Mouse (Mus musculus): ENCODE measurements around the gene Akip1.
A peak's percentile ranks its signal among the peaks of the same experiment; 100 is the strongest.

Akip1 gene

DNA sequence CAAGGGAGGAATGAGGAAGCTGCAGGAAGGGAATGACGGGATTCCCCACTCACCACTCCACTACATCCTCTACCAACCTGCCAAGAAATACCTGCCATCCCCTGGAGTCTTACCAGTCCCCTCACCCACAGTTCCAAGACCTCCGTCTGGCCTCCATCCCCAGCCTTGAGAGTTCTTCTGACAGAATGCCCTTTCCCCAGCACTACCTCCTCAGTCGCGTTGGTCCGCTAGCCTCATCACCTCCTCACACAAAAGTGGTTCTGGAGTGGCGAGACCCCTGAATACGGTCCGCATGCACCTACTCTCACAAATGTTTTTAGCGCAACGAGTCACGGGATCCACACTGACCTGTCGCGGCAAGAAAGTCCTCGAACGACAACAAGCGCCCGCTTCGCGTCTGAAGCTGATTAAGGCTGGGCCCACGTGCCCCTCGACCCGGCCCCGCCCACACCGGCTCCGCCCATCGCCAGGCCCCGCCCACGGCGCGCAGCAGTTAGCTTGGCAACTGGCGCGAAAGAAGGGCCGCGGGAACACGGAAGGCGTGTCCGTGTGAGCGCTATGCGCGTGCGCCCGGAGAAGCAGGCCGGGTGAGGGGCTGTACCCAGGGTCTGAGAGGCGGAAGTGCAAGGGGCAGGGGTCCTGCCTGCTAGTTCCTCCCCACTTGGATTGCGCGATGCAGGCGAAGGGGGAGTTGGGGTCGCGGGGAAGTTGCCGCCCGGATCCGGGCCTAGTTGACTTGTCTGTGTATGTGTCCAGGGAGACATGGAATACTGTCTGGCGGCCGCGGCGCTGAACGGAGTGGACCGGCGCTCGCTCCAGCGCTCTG, at the start of gene Akip1, which contains the start of gene St5:
TSS of gene Akip1 (plus strand) at position 501 of the 826 bp plus-strand sequence.
TSS of gene St5 (minus strand) at position 416 of the 826 bp plus-strand sequence.
- DNase-seq: peak; percentile 86

DNA sequence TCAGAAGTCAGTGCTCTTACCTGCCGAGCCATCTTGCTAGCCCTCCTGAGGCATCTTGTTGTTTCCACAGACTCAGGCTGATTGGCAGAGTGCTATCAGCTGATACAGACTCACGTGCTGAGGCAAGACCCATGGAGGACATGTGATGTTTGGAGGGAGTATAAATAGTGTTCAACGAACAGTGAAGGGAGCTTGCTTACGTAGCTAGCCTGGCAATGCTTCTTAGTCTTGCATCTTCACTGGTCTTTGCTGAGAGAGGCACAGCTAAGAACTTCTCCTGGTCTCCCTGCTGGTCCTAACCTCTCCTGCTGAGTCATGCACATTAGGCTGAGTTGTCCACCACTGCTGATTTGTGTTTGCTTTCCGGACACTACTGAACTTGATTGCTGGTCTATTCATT, 48.6 kb upstream of the Akip1 start:
- DNase-seq: no peak

DNA sequence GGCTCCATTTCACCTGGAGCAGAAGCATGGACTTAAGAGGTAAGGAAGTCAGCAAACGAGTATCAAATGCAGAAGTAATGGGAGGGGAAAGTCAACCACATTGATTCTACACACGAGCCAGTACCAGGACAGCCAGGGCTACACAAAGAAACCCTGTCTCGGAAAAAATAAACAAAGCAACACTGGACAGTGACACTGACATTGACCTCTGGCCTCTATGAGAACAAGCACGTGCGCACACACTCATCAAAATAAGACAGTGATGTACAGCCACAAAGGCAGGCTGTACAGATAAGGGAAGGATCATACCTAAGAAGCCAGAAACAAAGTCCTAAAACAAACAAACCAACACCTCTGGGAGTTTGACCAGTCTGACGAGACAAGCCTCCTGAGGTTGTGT, 45.6 kb upstream of the Akip1 start:
- DNase-seq: no peak

DNA sequence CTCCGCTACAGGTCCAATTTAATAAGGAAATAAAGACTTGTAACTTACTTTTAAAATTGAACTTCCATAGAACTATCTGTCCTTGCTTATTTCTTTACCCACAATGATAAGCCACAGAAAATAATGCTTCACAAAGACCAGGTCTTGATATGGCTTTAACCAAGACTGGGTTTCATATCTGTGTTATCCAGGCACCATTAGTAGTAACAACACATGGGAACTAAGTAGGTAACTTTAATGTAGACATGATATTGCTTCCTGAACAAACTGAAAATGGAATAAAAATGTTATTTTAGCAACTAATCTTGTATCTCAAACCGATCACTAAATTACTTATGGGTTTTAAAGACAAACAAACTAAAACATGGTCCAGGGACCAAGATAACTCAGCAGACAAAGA, 44.2 kb upstream of the Akip1 start:
- no peak for DNase-seq

DNA sequence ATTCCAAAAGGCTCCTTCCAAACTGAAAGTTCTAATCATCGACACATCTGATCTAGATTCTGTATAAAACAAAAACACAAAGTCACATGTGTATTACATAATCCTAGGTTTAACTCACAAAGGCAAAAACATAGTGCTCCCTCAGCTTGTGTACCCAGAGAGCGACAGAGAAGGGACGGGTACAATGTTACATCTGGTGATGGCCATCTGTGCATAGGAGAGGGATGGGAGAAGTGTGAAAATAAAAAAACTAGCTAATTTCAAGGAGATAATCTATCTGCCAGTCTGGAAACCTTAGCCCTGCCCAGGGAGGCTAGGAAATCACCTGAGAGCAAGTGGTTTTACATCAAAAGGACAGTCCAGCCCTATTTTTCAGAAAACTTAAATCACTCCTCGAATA, 40.9 kb upstream of the Akip1 start:
- no peak for DNase-seq

DNA sequence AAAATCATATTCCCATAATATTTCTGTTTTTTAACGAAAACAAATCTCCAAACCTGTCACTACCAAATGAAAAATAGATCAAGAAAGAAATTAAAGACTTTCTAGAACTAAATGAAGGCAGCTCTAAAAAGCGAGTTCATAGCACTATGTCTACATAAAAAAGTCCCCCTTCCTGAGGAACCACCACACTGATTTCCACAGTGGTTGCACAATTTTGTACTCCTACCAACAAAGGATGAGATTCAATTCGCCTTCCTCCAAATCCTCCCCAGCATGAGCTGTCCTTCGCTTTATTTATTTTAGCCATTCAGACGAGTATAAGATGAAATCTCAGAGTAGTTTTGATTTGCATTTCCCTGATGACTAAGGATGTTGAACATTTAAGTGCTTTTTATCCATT, 36.8 kb upstream of the Akip1 start:
- DNase-seq: no peak

DNA sequence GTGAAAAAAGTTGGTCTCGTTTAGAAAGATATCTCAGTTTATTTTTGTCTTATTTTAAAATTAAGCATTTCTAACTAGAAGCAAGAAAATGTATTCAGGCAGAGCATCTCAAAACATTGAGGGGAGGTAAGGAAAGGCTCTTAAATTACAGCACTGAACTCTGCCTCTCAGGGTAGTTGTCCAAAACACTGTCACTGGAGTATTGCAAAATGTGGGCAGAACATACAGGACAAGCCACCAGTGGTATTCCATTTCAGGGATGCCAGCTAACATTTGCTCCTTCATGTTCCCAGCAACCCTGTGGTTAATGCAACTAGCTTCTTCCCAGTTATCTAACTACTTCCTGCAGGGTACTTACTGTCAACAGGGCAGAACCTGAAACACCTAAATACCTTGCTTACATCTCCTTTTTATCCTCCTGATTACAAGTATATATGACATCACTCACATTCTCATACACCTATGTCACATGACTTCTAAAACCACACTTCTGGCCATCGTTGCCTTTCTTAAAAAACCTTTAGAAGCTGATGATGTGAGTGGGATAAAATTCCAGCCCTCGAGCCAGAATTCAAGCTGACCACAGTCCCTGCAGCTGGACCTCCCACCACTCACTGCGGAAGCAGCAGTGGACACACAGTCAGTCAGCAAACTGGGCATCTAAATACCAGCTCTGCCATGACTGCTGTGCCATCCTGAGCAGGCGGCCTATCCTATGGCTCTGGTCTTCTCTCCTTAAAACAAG, 33.9 kb upstream of the Akip1 start:
- no peak for DNase-seq

DNA sequence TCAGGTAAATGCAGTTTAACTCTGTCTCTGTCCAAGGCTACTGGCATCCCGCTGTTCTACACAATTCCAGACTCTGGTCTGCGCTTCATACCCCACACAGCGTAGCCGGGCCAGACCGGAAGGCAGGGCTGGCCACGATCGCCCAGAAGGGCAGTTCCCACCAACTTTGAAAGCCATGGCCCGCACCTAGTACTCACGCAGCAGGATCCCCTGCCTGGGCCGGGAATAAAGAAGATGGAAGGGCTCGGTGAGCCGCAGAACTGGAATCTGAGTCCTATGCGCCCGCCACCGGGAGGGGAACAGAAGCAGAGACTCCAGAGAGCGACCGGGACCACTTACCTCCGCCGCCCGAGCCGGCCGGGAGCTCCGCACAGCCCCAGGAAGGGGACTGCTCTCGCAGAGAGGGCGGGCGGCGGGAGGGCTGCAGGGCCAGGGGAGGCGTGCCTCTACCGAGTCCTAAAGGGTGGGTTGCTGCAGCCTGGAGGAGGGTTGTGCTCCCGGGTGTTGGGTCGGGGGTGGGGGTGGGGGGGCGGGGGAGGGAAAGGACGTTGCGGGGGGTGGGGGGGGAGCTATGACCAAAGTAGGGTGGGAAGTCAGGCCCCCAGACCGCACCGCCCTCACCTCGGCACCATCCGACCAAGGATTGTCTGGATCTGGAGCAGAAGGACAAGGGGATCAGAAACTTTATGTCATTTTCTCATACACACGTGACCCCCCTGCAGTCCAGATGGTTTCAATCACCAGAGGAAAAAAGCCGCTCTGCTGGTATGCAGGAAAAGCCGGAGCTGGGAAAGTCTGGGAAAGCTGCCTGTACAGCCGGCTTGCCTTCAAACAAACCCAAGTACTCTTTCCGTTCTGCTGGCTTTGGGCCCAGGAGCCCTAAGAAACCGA, 31.7 kb upstream of the Akip1 start:
- DNase-seq: peak; percentile 69

DNA sequence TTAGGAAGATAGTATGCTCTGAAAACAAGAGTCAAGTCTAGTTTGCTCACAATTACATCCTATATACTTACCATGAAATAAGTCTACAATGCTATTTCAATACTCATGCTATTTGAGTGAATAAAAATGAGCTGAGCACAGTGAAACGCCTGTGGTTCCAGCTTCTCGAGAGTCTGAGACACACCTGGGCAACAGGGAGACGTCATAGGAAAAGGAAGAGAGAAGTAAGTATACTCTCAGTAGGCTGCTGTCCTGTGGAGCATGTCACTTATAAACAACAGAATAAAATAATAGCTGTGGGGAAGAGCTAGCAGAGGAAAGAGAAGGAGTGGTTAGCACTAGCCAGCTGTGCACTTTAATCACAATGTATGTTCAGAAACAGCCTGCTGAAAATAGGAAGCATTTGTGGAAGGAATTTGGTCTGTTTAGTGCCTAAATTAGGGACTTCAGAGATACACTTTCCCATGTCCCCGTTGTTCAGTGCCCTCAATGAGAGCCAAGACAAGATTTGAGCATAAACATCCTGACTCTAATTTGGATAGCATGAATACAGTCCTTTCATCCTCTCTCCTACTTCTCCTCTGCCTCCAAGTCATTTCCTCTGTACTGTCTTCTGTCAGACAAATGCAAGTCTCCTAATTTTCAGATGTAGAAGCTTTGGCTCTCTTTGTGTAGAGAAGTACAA, 28.4 kb upstream of the Akip1 start:
- no peak for DNase-seq

DNA sequence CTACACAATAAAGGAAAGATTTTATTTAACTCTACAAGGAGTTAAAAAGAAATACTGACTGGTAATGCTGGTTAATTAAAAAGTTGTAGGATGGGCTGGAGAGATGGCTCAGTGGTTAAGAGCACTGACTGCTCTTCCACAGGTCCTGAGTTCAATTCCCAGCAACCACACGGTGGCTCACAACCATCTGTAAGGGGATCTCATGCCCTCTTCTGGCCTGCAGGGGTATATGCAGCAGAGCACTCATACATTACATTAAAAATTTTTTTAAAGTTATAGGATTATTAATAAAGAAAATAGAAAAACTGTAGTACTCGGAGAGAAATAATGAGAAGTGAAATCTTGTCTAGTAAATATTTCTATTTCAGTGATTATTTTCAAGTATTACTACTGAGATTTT, 23.2 kb upstream of the Akip1 start:
- DNase-seq: no peak

DNA sequence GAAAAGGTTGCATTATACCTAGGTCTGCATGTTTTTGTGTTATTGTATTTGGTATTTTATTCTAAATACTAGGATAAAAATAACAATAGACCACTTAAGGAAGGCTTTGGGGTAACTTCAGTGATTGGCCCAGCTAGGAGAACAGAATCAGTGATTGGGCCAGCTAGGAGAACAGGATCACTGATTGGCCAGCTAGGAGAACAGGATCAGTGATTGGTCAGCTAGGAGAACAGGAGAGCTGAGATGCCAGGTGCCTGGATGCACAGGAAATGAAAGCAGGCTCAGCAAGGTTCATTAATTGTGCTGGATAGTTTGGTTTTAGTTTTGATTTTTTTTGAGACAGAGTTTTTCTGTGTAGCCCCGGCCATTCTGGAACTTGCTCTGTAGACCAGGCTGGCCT, 22.6 kb upstream of the Akip1 start:
- DNase-seq: no peak

DNA sequence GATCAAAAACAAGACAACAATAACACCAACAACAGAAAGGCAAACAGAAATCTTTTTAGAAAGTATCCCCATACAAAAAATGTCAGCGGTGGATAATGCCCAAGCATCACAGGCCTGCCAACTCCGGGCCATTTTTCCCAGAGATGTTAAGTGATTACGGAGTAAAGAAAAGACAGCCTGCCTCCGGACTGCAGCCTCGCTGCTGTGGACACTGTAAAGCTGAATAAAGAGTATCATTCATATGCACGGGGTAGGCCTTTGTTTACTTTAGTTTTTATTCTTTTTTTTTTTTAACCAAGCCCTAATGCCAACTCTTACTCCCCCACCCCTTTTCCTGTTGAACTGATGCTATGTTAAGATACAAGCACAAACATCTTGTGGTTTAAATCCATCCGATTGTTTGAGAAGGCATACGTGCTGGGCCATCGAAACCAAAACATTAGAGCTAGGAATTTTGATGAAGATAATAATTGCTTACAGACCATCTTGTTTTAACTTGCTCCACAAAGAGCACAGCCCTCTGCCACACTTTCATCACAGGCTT, 16.8 kb upstream of the Akip1 start:
- DNase-seq: no peak

DNA sequence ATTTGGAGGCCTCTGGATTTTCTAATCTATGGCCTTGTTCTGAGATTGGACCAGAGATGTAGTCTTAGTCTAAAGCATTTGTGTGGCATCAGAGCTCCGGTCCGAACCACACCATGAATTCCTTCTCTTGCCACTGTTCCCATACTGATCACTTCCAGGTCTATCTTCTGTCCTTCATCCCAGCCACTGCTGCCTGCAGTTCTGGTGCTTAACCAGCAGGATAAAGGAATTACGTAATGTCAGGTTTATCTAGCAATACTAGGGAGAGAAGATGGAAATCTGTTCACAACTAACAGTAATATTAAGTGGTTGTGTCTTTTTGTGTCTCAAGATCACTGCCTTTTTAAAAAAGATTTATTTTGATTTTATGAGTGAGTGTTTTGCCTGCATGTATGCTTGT, 13.4 kb upstream of the Akip1 start:
- no peak for DNase-seq

DNA sequence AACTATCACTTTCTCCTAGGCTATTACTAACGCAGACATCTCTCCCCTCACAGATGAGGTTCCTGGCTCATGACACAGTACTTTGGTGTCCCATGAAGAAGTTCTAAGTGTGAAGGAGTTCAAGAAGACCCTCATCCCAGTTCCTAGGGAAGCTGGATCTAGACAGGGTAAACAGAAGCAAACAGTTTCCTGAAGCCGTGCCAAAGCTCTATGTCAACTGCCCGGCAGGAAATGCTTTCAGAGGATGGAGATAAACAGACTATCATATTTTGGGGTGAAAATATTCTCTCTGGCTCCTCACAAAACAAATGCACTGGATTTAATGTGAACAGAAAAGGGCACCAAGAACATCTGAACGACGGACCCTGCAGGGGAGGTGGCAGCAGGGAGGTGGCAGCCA, 12.5 kb upstream of the Akip1 start:
- no peak for DNase-seq

DNA sequence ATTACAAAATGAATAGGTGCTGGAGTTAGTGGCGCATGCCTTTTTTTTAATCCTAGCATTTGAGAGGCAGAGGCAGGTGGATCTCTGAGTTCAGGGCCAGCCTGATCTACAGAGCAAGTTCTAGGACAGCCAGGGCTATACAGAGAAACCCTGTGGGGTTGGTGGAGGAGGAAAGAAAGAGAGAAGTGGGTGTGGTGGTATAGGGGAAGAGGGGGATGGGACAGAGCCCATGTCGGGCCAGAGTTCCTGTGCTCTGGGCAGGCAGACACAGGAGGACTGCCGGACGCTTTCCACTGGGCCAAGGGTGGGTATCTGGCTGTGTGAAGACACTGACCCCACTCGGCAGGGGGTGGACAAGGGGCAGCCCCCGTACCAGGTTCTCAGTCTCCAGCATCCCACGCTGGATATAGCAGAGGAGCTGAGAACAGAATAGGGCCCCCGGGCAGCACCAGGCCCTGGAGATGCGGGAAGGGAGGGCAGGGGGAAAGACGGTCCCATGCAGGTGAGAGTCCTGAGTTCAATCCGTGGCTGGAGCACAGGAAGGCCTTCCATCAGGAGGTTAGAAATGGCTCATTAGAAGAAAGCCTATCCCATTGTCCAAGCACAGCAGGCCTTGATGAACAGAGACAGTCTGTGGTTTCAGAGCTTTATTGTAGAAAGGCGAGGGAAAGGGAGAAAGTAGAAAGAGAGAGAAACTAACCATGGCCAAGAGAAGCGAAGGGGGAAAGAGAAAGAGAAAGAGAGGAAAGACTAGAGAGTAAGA, 8.7 kb upstream of the Akip1 start:
- no peak for DNase-seq

DNA sequence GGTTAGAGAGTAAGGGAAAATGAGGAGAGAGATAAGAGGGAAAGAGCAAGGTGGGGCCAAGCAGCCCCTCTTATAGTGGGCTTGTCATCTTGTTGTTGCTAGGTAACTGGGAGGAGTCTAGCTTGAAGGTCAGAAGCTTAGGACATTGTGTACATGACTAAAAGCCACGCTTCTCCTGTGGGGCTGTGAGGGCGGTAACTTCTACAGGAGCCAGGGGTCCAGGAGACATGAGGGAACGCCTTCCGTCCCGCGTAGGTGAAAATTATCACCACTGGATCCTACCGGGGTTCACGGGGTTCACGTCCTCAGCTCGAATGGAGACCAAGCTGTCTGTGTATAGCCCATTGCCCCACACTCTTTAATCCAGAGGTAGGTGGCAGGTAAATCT, 8.2 kb upstream of the Akip1 start:
- DNase-seq: no peak

DNA sequence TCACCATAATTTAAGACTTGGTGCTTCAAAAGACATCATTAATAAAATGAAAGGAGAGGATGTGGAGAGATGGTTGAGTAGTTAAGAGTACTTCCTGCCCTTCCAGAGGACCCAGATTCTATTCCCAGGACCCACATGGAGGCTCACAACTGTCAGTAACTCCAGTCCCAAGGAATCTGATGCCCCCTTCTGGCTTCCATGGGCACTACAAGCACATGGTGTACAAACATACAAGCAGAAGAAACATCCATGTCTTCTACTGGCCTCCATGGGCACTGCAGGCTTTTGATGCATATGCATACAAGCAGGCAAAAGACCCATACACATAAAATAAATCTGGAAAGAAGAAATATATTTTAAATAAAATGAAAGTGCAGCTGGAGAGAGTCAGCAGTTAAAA, 3.3 kb upstream of the Akip1 start:
- DNase-seq: no peak

DNA sequence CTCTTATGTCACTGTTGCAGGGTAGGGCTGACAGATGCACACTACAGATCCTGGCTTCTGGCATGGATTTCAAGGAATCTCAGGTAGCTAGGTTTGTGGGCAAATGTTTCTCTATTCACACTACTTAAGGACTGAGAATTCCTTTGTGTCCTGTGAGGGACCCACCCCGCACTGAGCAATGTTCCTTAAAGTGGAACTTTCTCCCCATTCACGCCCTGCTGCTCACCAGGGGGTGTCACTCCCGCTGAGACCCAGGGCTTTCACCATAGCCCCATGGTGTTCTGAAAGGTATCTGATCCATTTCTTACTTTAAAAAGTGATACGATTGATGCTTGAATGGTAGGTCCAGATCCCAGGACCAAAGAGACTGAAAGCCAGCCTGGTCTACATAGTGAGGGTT, 769 bp upstream of the Akip1 start:
- peak; percentile 20 for DNase-seq

DNA sequence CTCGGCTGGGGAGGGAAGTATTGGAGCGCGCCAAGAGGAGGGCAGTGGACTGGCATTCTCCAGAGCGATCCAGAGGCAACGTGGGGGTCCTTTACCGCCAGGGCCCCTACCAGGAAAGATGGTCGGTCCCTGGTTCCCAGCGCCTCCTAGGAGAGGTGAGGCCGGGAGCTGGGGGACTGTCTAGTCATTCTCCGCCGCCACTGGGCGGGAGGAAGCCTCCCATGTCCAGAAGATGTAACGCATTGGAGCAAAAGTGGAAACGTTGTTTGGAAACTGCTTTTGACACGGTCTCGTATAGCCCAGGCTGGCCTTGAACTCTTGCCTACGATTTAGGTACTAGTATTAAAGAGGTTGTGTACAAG, 507 bp downstream of the Akip1 start:
- no peak for DNase-seq

DNA sequence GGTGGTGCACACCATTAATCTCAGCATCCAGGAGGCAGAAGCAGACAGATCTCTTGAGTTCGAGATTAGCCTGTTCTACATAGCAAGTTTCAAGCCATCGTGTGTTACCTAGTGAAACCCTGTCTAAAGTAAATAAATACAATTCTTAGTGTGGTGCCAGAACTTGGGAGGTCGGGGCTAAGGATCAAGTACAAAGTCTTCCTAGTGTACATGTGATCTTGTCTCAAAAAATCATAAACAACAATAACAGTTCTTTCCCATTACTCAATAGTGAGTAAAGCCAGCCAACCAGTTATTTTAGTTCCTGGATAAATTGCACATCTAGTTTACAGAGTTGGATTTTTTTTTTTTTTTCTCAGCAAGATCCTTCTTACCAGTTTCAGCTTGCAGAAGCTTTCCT, 971 bp downstream of the Akip1 start:
- peak; percentile 7 for DNase-seq

DNA sequence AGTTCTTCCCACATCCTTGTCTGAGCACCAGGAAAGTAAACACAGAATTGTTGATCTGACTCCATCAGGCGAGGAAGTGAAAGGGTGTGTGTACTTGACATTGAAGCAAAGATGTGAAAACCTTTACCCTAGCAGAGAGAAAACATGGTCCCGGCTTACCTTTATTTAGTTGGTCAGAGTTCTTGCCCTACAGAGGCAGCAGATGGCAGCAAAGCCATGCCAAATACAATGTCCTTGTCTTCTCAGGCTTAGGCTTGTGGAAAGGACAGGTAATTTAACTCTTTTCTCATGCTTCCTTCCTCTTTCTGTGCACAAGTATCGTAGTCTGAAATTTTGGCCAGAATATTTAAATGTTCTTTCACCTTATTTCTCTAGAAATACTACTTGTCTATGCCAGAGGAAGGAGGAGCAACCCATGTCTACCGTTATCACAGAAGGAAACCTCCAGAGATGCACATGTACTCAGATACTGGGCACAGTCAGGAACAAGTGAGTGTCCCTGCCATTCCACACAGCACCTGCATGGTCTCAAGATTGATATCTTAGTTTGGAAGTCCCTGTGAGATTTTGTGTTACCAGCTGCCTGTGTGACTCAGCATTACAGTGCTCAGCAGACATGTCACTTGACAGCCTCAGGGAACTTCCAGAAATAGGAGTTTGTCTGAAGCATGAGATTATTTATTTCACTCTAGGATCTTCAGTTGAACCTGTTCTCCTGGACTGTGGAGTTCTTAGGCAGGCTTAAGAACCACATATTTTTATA, 3.7 kb downstream of the Akip1 start:
- DNase-seq: peak; percentile 81
